Mouse (Mus musculus) liver, embryonic 13.5 days (tissue): ENCODE results near the gene Celf2. TPM values are rescaled to one million over a fixed set of nuclear protein-coding genes. Genes with fewer than 3 reads are reported as not detected.
"Not testable (repeated sequence)": the region's sequence is repeated elsewhere in the genome, so short reads cannot be mapped to it uniquely, and the experiment has no call there.

Experiments used
- ATAC-seq: fragments of 200-750 bp; cut with Nextera tagmentation; 2 replicates; pipeline ENCODE4 v1.8.0; 2017; ENCODE audit warnings: low read depth, mild to moderate bottlenecking, moderate number of reproducible peaks, moderate library complexity
- DNase-seq: peaks from one replicate; pipeline ENCODE4 v3.0.0; 2022
- H3K27ac ChIP-seq: fragments of 300-500 bp; sonication (generic); 2 replicates; pipeline ENCODE4 v1.5.1; 2015; ENCODE audit warnings: moderate library complexity, mild to moderate bottlenecking, inconsistent platforms
- H3K27me3 ChIP-seq: fragments of 300-500 bp; sonication (generic); 2 replicates; pipeline ENCODE4 v1.6.1; 2015; ENCODE audit warnings: mild to moderate bottlenecking, inconsistent platforms
- H3K36me3 ChIP-seq: fragments of 300-500 bp; sonication (generic); 2 replicates; pipeline ENCODE4 v1.6.1; 2015; ENCODE audit warnings: mild to moderate bottlenecking, inconsistent platforms
- H3K4me1 ChIP-seq: fragments of 300-500 bp; sonication (generic); replicated peaks from 2 replicates; pipeline ENCODE4 v1.6.1; 2015; ENCODE audit warnings: inconsistent platforms
- H3K4me2 ChIP-seq: fragments of 300-500 bp; sonication (generic); 2 replicates; pipeline ENCODE4 v1.6.1; 2015; ENCODE audit warnings: inconsistent platforms, mild to moderate bottlenecking, moderate library complexity
- H3K4me3 ChIP-seq: fragments of 300-500 bp; sonication (generic); replicated peaks from 2 replicates; pipeline ENCODE4 v1.5.1; 2015; ENCODE audit warnings: mild to moderate bottlenecking, inconsistent platforms
- H3K9ac ChIP-seq: fragments of 300-500 bp; sonication (generic); 2 replicates; pipeline ENCODE4 v1.6.1; 2015; ENCODE audit warnings: mild to moderate bottlenecking, inconsistent platforms
- H3K9me3 ChIP-seq: fragments of 300-500 bp; sonication (generic); replicated peaks from 2 replicates; pipeline ENCODE4 v1.6.1; 2016; ENCODE audit warnings: inconsistent platforms
- WGBS: fragments of 180-500 bp; shearing (Covaris S2); methylation state at CpG from one replicate; pipeline ENCODE4 v1.1.7; 2015; ENCODE audit not compliant: insufficient replicate concordance; 5-methylcytosine and 5-hydroxymethylcytosine counted together
- polyA plus RNA-seq: library from polyadenylated mRNA; unstranded; fragments of >200 nt; fragmentation: Nextera tagmentation; extraction: Ambion mirVana; gene quantifications from 2 replicates; pipeline ENCODE4 v1.2.1, GENCODE M21; 2015

The Celf2 gene
- polyA plus RNA-seq = 11.0 and 11.9 TPM in 2 replicates

- H3K27me3 ChIP-seq, H3K9me3 ChIP-seq, H3K9ac ChIP-seq, H3K4me1 ChIP-seq, H3K4me2 ChIP-seq, H3K27ac ChIP-seq, H3K4me3 ChIP-seq, H3K36me3 ChIP-seq, ATAC-seq, DNase-seq: not testable (repeated sequence)
- 66% methylated on average over 9 of the region's 9 CpGs for WGBS
Observed at GRCm38 (mm10) chr2:7509463-7509862, at the start of gene Celf2. Celf2 (minus strand) TSS chr2:7509563.

GRCm38 (mm10) chr2:7555144-7555892, 46.0 kb upstream of the Celf2 start:
- no peak overlapping the region for H3K4me2 ChIP-seq
- WGBS = 52% methylated on average over 4 of the region's 4 CpGs
- DNase-seq = no peak
- H3K4me3 ChIP-seq = no peak overlapping the region
- no peak for ATAC-seq
- no peaks in the 10 kb centered on the region for H3K4me1 ChIP-seq
- H3K27ac ChIP-seq = no peak overlapping the region
- H3K27me3 ChIP-seq = no peaks in the 10 kb centered on the region
- no peaks in the 10 kb centered on the region for H3K9me3 ChIP-seq
- H3K36me3 ChIP-seq = no peaks in the 10 kb centered on the region
- no peak overlapping the region for H3K9ac ChIP-seq

GRCm38 (mm10) chr2:7554601-7555000, 45.2 kb upstream of the Celf2 start:
- H3K9ac ChIP-seq = no peak overlapping the region
- no peaks in the 10 kb centered on the region for H3K4me1 ChIP-seq
- H3K36me3 ChIP-seq = no peaks in the 10 kb centered on the region
- WGBS = 22% methylated on average over 1 of the region's 1 CpGs
- H3K9me3 ChIP-seq = no peaks in the 10 kb centered on the region
- no peak overlapping the region for H3K4me2 ChIP-seq
- ATAC-seq = no peak
- H3K4me3 ChIP-seq = no peak overlapping the region
- no peaks in the 10 kb centered on the region for H3K27me3 ChIP-seq
- H3K27ac ChIP-seq = no peak overlapping the region
- no peak for DNase-seq

GRCm38 (mm10) chr2:7552887-7553286, 43.5 kb upstream of the Celf2 start:
- no peak overlapping the region for H3K27ac ChIP-seq
- no peak overlapping the region for H3K4me2 ChIP-seq
- H3K4me3 ChIP-seq = no peak overlapping the region
- H3K9ac ChIP-seq = no peak overlapping the region
- DNase-seq = no peak
- no peaks in the 10 kb centered on the region for H3K9me3 ChIP-seq
- H3K36me3 ChIP-seq = no peaks in the 10 kb centered on the region
- H3K4me1 ChIP-seq = no peaks in the 10 kb centered on the region
- no peaks in the 10 kb centered on the region for H3K27me3 ChIP-seq
- WGBS = 52% methylated on average over 3 of the region's 3 CpGs
- ATAC-seq = no peak

- no peak overlapping the region for H3K27ac ChIP-seq
- ATAC-seq = no peak
- 61% methylated on average over 4 of the region's 4 CpGs for WGBS
- no peaks in the 10 kb centered on the region for H3K27me3 ChIP-seq
- no peak for DNase-seq
- H3K4me1 ChIP-seq = no peaks in the 10 kb centered on the region
- H3K9me3 ChIP-seq = no peaks in the 10 kb centered on the region
- H3K9ac ChIP-seq = no peak overlapping the region
- no peaks in the 10 kb centered on the region for H3K36me3 ChIP-seq
- no peak overlapping the region for H3K4me3 ChIP-seq
- H3K4me2 ChIP-seq = no peak overlapping the region
Observed at GRCm38 (mm10) chr2:7548886-7549285, 39.5 kb upstream of the Celf2 start.

GRCm38 (mm10) chr2:7534615-7535204, 25.3 kb upstream of the Celf2 start:
- no peak overlapping the region for H3K27ac ChIP-seq
- H3K27me3 ChIP-seq = no peaks in the 10 kb centered on the region
- H3K4me1 ChIP-seq = no peaks in the 10 kb centered on the region
- H3K4me2 ChIP-seq = no peak overlapping the region
- H3K9ac ChIP-seq = no peak overlapping the region
- no peaks in the 10 kb centered on the region for H3K36me3 ChIP-seq
- 73% methylated on average over 5 of the region's 5 CpGs for WGBS
- DNase-seq (no peak), ATAC-seq (no peak)
- H3K4me3 ChIP-seq = no peak overlapping the region
- no peaks in the 10 kb centered on the region for H3K9me3 ChIP-seq

- Histone ChIP-seq H3K4me1 (no peaks in the 10 kb centered on the region), H3K4me3 (no peak overlapping the region), H3K27ac (no peak overlapping the region), H3K36me3 (no peaks in the 10 kb centered on the region), H3K4me2 (no peak overlapping the region), H3K9me3 (no peaks in the 10 kb centered on the region), H3K9ac (no peak overlapping the region), H3K27me3 (no peaks in the 10 kb centered on the region)
- DNase-seq (no peak), ATAC-seq (no peak)
- WGBS = 56% methylated on average over 2 of the region's 2 CpGs
Observed at GRCm38 (mm10) chr2:7534195-7534594, 24.8 kb upstream of the Celf2 start.

GRCm38 (mm10) chr2:7531185-7531960, 22.0 kb upstream of the Celf2 start:
- Histone ChIP-seq H3K27ac (no peak overlapping the region), H3K27me3 (no peaks in the 10 kb centered on the region), H3K4me3 (no peak overlapping the region), H3K4me1 (no peaks in the 10 kb centered on the region), H3K4me2 (no peak overlapping the region), H3K9me3 (no peaks in the 10 kb centered on the region), H3K36me3 (no peaks in the 10 kb centered on the region), H3K9ac (no peak overlapping the region)
- WGBS = 65% methylated on average over 6 of the region's 6 CpGs
- DNase-seq (no peak), ATAC-seq (no peak)

- WGBS = 65% methylated on average over 8 of the region's 8 CpGs
- H3K4me3 ChIP-seq = no peak overlapping the region
- no peaks in the 10 kb centered on the region for H3K9me3 ChIP-seq
- no peak overlapping the region for H3K4me2 ChIP-seq
- H3K36me3 ChIP-seq = no peaks in the 10 kb centered on the region
- ATAC-seq = no peak
- H3K27ac ChIP-seq = no peak overlapping the region
- no peak for DNase-seq
- H3K4me1 ChIP-seq = no peaks in the 10 kb centered on the region
- H3K9ac ChIP-seq = no peak overlapping the region
- no peaks in the 10 kb centered on the region for H3K27me3 ChIP-seq
Observed at GRCm38 (mm10) chr2:7530461-7531184, 21.3 kb upstream of the Celf2 start.

- H3K4me1 ChIP-seq = no peaks in the 10 kb centered on the region
- H3K27me3 ChIP-seq = no peaks in the 10 kb centered on the region
- 46% methylated on average over 5 of the region's 5 CpGs for WGBS
- DNase-seq (no peak), ATAC-seq (no peak)
- H3K9me3 ChIP-seq = no peaks in the 10 kb centered on the region
- H3K36me3 ChIP-seq = no peaks in the 10 kb centered on the region
- H3K9ac ChIP-seq = no peak overlapping the region
- H3K27ac ChIP-seq = no peak overlapping the region
- no peak overlapping the region for H3K4me2 ChIP-seq
- no peak overlapping the region for H3K4me3 ChIP-seq
Observed at GRCm38 (mm10) chr2:7529637-7530036, 20.3 kb upstream of the Celf2 start.

- no peak overlapping the region for H3K4me3 ChIP-seq
- H3K36me3 ChIP-seq = no peaks in the 10 kb centered on the region
- ATAC-seq (no peak), DNase-seq (no peak)
- H3K4me2 ChIP-seq = no peak overlapping the region
- no peaks in the 10 kb centered on the region for H3K9me3 ChIP-seq
- H3K9ac ChIP-seq = no peak overlapping the region
- H3K27me3 ChIP-seq = no peaks in the 10 kb centered on the region
- no peak overlapping the region for H3K27ac ChIP-seq
- 42% methylated on average over 6 of the region's 6 CpGs for WGBS
- no peaks in the 10 kb centered on the region for H3K4me1 ChIP-seq
Observed at GRCm38 (mm10) chr2:7526696-7527095, 17.3 kb upstream of the Celf2 start.
